In the genomic region with DNA sequence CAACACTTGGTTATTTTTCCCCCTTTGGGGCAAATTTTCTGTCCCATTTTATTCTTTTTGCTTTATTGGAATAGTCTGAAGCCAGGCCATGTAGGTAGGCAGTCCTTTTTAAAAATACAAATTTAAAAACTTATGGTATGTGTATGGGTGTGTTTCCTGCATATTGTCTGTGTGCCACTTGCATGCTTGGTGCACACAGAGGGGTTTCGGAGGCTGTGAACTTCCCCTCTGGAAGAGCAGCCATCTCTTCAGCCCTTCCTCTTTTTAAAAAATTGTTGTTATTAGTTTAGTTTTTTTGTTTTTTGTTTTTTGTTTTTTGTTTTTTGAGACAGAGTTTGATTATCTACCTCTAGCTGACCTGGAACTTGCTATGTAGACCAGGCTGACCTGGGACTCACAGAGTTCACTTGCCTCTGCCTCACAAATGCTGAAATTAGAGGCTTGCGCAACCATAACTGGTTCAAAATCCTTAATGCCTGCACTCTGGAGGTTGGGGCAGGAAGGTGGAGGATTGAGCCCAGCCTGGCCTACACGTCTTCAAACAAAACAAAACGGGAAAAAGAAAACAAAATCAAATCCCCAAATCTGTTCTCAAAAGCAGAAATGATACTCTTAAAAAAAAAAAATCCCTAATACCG, we compare ENCODE assay signal across 7 mouse cellular contexts. TPM values are rescaled to one million over a fixed set of nuclear protein-coding genes. Genes with fewer than 3 reads are reported as not detected.
A peak's percentile ranks its signal among the peaks of the same experiment; 100 is the strongest.
DNase-seq lines count a peak whose midpoint lies in the region; ATAC-seq and TF ChIP-seq lines count a peak whose summit lies in the region.

No protein-coding gene starts in this region.

- TF ChIP-seq EP300 in stomach, postnatal 0 days (optimal IDR thresholded peaks at IDR 0.05): no peak

- peak overlapping the region; percentile 65 for H3K4me2 ChIP-seq in liver, embryonic 16.5 days (ENCODE audit: low read depth, low read length)
- H3K4me2 ChIP-seq in stomach, postnatal 0 days (replicated peaks; ENCODE audit: low read depth): peak overlapping the region; percentile 94

- no peak overlapping the region for H3K9ac ChIP-seq in liver, embryonic 16.5 days (ENCODE audit: low read depth, low read length)
- H3K9ac ChIP-seq in stomach, postnatal 0 days (ENCODE audit: low read length): no peak overlapping the region; the same call in 1 of the 2 replicates

- no peak for TF ChIP-seq CTCF in testis, adult 2 months (IDR thresholded peaks at IDR 0.05; ENCODE audit: control insufficient read depth, insufficient read depth, insufficient replicate concordance, low read depth, low read length)
- no peak for TF ChIP-seq CTCF in stomach, postnatal 0 days (IDR thresholded peaks at IDR 0.05; ENCODE audit: low read depth)

- no peaks in the 10 kb centered on the region for H3K9me3 ChIP-seq in liver, embryonic 16.5 days (replicated peaks; ENCODE audit: control insufficient read depth, low read length)
- no peaks in the 10 kb centered on the region for H3K9me3 ChIP-seq in stomach, postnatal 0 days (ENCODE audit: control insufficient read depth, low read length)

- no peak for DNase-seq in testis, postnatal 14 days (ENCODE audit: low spot score)
- DNase-seq in stomach, postnatal 0 days (ENCODE audit: low spot score): no peak
- DNase-seq in cerebellum, postnatal 25 days: no peak
- no peak for DNase-seq in layer of hippocampus, adult 8-10 months (ENCODE audit: low spot score in 2 of 2)

- H3K4me1 ChIP-seq in testis, adult 2 months (ENCODE audit: control insufficient read depth, insufficient read depth, low read length): peaks cover 9% of the 10 kb centered on the region
- no peaks in the 10 kb centered on the region for H3K4me1 ChIP-seq in liver, embryonic 16.5 days (ENCODE audit: control insufficient read depth, low read depth, low read length)
- peaks cover 4% of the 10 kb centered on the region; the same call in 1 of the 2 replicates for H3K4me1 ChIP-seq in stomach, postnatal 0 days (replicated peaks; ENCODE audit: control insufficient read depth, insufficient read depth)

- peak overlapping the region; percentile 49; the same call in 1 of the 2 replicates for H3K27ac ChIP-seq in testis, adult 2 months (ENCODE audit: control insufficient read depth, insufficient read depth, low read depth, low read length)
- no peak overlapping the region; the same call in 1 of the 2 replicates for H3K27ac ChIP-seq in liver, embryonic 16.5 days (ENCODE audit: low read length)
- H3K27ac ChIP-seq in stomach, postnatal 0 days (replicated peaks): peak overlapping the region; percentile 81; the same call in 1 of the 2 replicates

- no peaks in the 10 kb centered on the region for H3K27me3 ChIP-seq in testis, adult 2 months (ENCODE audit: control insufficient read depth, insufficient read depth, low read length)
- H3K27me3 ChIP-seq in liver, embryonic 16.5 days (ENCODE audit: control insufficient read depth, insufficient read depth, low read depth, low read length): peaks cover 11% of the 10 kb centered on the region
- H3K27me3 ChIP-seq in stomach, postnatal 0 days (ENCODE audit: control insufficient read depth, insufficient read depth, low read length): no peaks in the 10 kb centered on the region

- no peak for TF ChIP-seq POLR2A in testis, adult 2 months (IDR thresholded peaks at IDR 0.05; ENCODE audit: control insufficient read depth, low read depth, low read length)

- peak; percentile 62 for ATAC-seq in granulocyte monocyte progenitor cell, adult 5-6 weeks (replicated peaks; ENCODE audit: poor library complexity, severe bottlenecking)
- peak; percentile 67; the same call in 1 of the 2 replicates for ATAC-seq in liver, embryonic 16.5 days (ENCODE audit: low read depth)
- ATAC-seq in stomach, postnatal 0 days (ENCODE audit: low FRiP score, low TSS enrichment): no peak

- WGBS in liver, embryonic 16.5 days (ENCODE audit: insufficient replicate concordance): 22% methylated on average over 5 of the region's 5 CpGs
- 38% methylated on average over 5 of the region's 5 CpGs for WGBS in stomach, postnatal 0 days

- H3K36me3 ChIP-seq in testis, adult 2 months (ENCODE audit: control insufficient read depth, insufficient read depth, low read length): no peaks in the 10 kb centered on the region
- no peaks in the 10 kb centered on the region for H3K36me3 ChIP-seq in liver, embryonic 16.5 days (ENCODE audit: control insufficient read depth, insufficient read depth)
- H3K36me3 ChIP-seq in stomach, postnatal 0 days (ENCODE audit: control insufficient read depth, insufficient read depth, low read length): no peaks in the 10 kb centered on the region

- H3K4me3 ChIP-seq in testis, adult 2 months (ENCODE audit: control insufficient read depth, low read depth, low read length): no peak overlapping the region
- H3K4me3 ChIP-seq in liver, embryonic 16.5 days (ENCODE audit: low read depth, low read length): peak overlapping the region; percentile 55
- peak overlapping the region; percentile 52 for H3K4me3 ChIP-seq in stomach, postnatal 0 days (ENCODE audit: low read depth, low read length)

RNA-seq across cellular contexts. Expression of a gene that starts 0.8 kb away (rescaled TPM):
- 6.3 and 9.0 TPM in 2 replicates for polyA plus RNA-seq in testis, adult 2 months (2012; rRNA removed)
- 10.1 and 13.1 TPM in 2 replicates for total RNA-seq in granulocyte monocyte progenitor cell, adult 5-6 weeks (2014; fragmentation: Nextera tagmentation)
- total RNA-seq in granulocyte monocyte progenitor cell, adult 5-6 weeks (2017): 5.8 and 6.9 TPM in 2 replicates
- polyA plus RNA-seq in liver, embryonic 16.5 days (2015; fragmentation: Nextera tagmentation; extraction: Ambion mirVana): 7.5 and 8.9 TPM in 2 replicates
- 8.8 and 11.3 TPM in 2 replicates for polyA plus RNA-seq in stomach, postnatal 0 days (2015; fragmentation: Nextera tagmentation; extraction: Ambion mirVana)
- total RNA-seq in layer of hippocampus, adult 8-10 months (2022): 1 to 10 TPM; 6.0 to 7.1 (median 7.0) TPM

RNA-seq across cellular contexts. Expression of a gene that starts 36.4 kb away (rescaled TPM):
- 0.44 and 0.53 TPM in 2 replicates for polyA plus RNA-seq in testis, adult 2 months (2012; rRNA removed)
- total RNA-seq in granulocyte monocyte progenitor cell, adult 5-6 weeks (2014; fragmentation: Nextera tagmentation): not detected in 2 replicates
- total RNA-seq in granulocyte monocyte progenitor cell, adult 5-6 weeks (2017): not detected in 2 replicates
- polyA plus RNA-seq in liver, embryonic 16.5 days (2015; fragmentation: Nextera tagmentation; extraction: Ambion mirVana): 0.19 and 0.25 TPM in 2 replicates
- polyA plus RNA-seq in stomach, postnatal 0 days (2015; fragmentation: Nextera tagmentation; extraction: Ambion mirVana): 0.25 and 0.29 TPM in 2 replicates
- under 1 TPM in 3 of 4 experiments, not detected in 1; 0.16 to 0.36 (median 0.19) TPM for total RNA-seq in layer of hippocampus, adult 8-10 months (2022)

RNA-seq across cellular contexts. Expression of a gene that starts 51.0 kb away (rescaled TPM):
- 67.6 and 77.9 TPM in 2 replicates for polyA plus RNA-seq in testis, adult 2 months (2012; rRNA removed)
- total RNA-seq in granulocyte monocyte progenitor cell, adult 5-6 weeks (2014; fragmentation: Nextera tagmentation): 18.2 and 29.1 TPM in 2 replicates
- 18.4 and 21.5 TPM in 2 replicates for total RNA-seq in granulocyte monocyte progenitor cell, adult 5-6 weeks (2017)
- 4.3 and 4.6 TPM in 2 replicates for polyA plus RNA-seq in liver, embryonic 16.5 days (2015; fragmentation: Nextera tagmentation; extraction: Ambion mirVana)
- polyA plus RNA-seq in stomach, postnatal 0 days (2015; fragmentation: Nextera tagmentation; extraction: Ambion mirVana): 1.8 and 2.5 TPM in 2 replicates
- total RNA-seq in layer of hippocampus, adult 8-10 months (2022): 10 to 100 TPM; 25.5 to 35.9 (median 31.1) TPM

RNA-seq across cellular contexts. Expression of a gene that starts 59.1 kb away (rescaled TPM):
- polyA plus RNA-seq in testis, adult 2 months (2012; rRNA removed): 11.2 and 13.4 TPM in 2 replicates
- not detected in 2 replicates for total RNA-seq in granulocyte monocyte progenitor cell, adult 5-6 weeks (2014; fragmentation: Nextera tagmentation)
- 0.21 and 1.2 TPM in 2 replicates for total RNA-seq in granulocyte monocyte progenitor cell, adult 5-6 weeks (2017)
- polyA plus RNA-seq in liver, embryonic 16.5 days (2015; fragmentation: Nextera tagmentation; extraction: Ambion mirVana): 0.06 and 0.11 TPM in 2 replicates
- polyA plus RNA-seq in stomach, postnatal 0 days (2015; fragmentation: Nextera tagmentation; extraction: Ambion mirVana): 3.6 and 4.8 TPM in 2 replicates
- 1 to 10 TPM; 1.0 to 1.7 (median 1.4) TPM for total RNA-seq in layer of hippocampus, adult 8-10 months (2022)

Comparison
In these comparisons a context has a peak if more than half of its experiments do, and no peak if none do; other contexts are left out.
1. RNA of a gene that starts 51.0 kb away (polyA plus RNA-seq): 67.6 to 77.9 TPM in testis, adult 2 months; 4.3 to 4.6 TPM in liver, embryonic 16.5 days and 1.8 to 2.5 TPM in stomach, postnatal 0 days; every median in the first group is over 10 times any median in the second.